22 mouse cellular contexts compared by ENCODE assay signal in the genomic region with DNA sequence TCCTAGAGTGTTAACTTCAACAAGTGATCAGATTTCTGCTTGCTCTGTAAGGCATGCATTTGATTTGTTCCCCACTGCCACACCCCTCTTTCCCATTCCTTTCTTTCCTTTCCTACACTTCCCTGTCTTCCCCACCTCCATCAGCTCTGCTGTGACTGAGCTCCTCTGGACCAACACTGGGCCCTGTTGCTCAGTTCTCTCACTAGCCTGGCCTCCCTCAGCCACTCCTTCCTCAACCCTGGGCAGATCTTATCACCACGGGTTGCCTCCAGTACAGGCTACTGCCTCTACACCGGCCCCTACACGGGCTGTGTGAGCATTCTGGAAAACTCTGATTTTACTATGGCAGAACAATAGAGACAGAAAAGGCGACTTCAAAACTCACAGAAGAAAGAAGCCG. TPM values are rescaled to one million over a fixed set of nuclear protein-coding genes. Genes with fewer than 3 reads are reported as not detected.
DNase-seq lines count a peak whose midpoint lies in the region; ATAC-seq and TF ChIP-seq lines count a peak whose summit lies in the region.
"Had no signal": no experiment of that assay in that cellular context is flagged by ENCODE, and none has a peak within 500 bp of the region (broad histone marks: within the 10 kb centered on the region; RNA-seq: fewer than 3 reads in every experiment).

No protein-coding gene starts in this region.

- DNase-seq in embryonic facial prominence, embryonic 10.5 days (ENCODE audit: low spot score): no peak
- DNase-seq in layer of hippocampus, adult 2 months (ENCODE audit: low spot score in 2 of 2): no peak
- DNase-seq in spleen, postnatal 14 days (ENCODE audit: low spot score in 2 of 2): no peak
- DNase-seq: adrenal gland, adult 2 months; adrenal gland, postnatal 25 days; cerebellum, adult 2 months; cerebellum, postnatal 10 days; embryo, embryonic 11 days; gastrocnemius, postnatal 36 days; heart, adult 18-20 months; heart, postnatal 36 days had no signal

- TF ChIP-seq CTCF in intestine, postnatal 0 days (IDR thresholded peaks at IDR 0.05; ENCODE audit: low read depth): no peak
- no peak for TF ChIP-seq CTCF in layer of hippocampus, adult 2 months (conservative IDR thresholded peaks at IDR 0.05)

- H3K4me3 ChIP-seq in kidney, embryonic 16.5 days (ENCODE audit: low read length): no peak overlapping the region
- H3K4me3 ChIP-seq in kidney, embryonic 14.5 days (ENCODE audit: low read length): no peak overlapping the region
- no peak overlapping the region for H3K4me3 ChIP-seq in embryonic facial prominence, embryonic 10.5 days
- no peak overlapping the region for H3K4me3 ChIP-seq in intestine, postnatal 0 days (ENCODE audit: low read depth, low read length)
- no peak overlapping the region for H3K4me3 ChIP-seq in stomach, embryonic 16.5 days (replicated peaks; ENCODE audit: low read length)
- no peak overlapping the region for H3K4me3 ChIP-seq in layer of hippocampus, adult 2 months
- H3K4me3 ChIP-seq in liver, embryonic 12.5 days: no peak overlapping the region
- H3K4me3 ChIP-seq: forebrain, embryonic 15.5 days; heart, embryonic 13.5 days; hindbrain, embryonic 12.5 days had no signal

- H3K4me1 ChIP-seq in kidney, embryonic 16.5 days (ENCODE audit: insufficient read depth, low read length): 0 out of 2 replicates have a peak, but pooled peaks cover 2% of the 10 kb centered on the region
- no peaks in the 10 kb centered on the region for H3K4me1 ChIP-seq in kidney, embryonic 14.5 days (ENCODE audit: control insufficient read depth, insufficient read depth, low read length)
- peaks cover 24% of the 10 kb centered on the region for H3K4me1 ChIP-seq in embryonic facial prominence, embryonic 10.5 days
- no peaks in the 10 kb centered on the region for H3K4me1 ChIP-seq in intestine, postnatal 0 days (replicated peaks; ENCODE audit: control insufficient read depth, insufficient read depth, low read length)
- peaks cover 4% of the 10 kb centered on the region; the same call in 1 of the 2 replicates for H3K4me1 ChIP-seq in stomach, embryonic 16.5 days (ENCODE audit: control insufficient read depth, insufficient read depth, low read length)
- H3K4me1 ChIP-seq in liver, embryonic 12.5 days: peaks cover 2% of the 10 kb centered on the region
- H3K4me1 ChIP-seq: forebrain, embryonic 15.5 days; heart, embryonic 13.5 days; hindbrain, embryonic 12.5 days had no signal

- no peak overlapping the region for H3K9ac ChIP-seq in kidney, embryonic 16.5 days (replicated peaks; ENCODE audit: low read length)
- H3K9ac ChIP-seq in kidney, embryonic 14.5 days (ENCODE audit: low read depth, low read length): no peak overlapping the region
- H3K9ac ChIP-seq in intestine, postnatal 0 days (ENCODE audit: low read depth, low read length): no peak overlapping the region
- no peak overlapping the region for H3K9ac ChIP-seq in stomach, embryonic 16.5 days (ENCODE audit: low read length)
- no peak overlapping the region for H3K9ac ChIP-seq in liver, embryonic 12.5 days
- H3K9ac ChIP-seq: forebrain, embryonic 15.5 days; heart, embryonic 13.5 days; hindbrain, embryonic 12.5 days had no signal

- H3K27ac ChIP-seq in kidney, embryonic 16.5 days (ENCODE audit: low read length): no peak overlapping the region
- H3K27ac ChIP-seq in kidney, embryonic 14.5 days (ENCODE audit: low read depth, low read length): no peak overlapping the region
- 0 out of 2 replicates have a peak overlapping the region, but pooled peaks have one; percentile 40 for H3K27ac ChIP-seq in embryonic facial prominence, embryonic 10.5 days (replicated peaks)
- H3K27ac ChIP-seq in intestine, postnatal 0 days (ENCODE audit: low read depth, low read length): peak overlapping the region; percentile 35; the same call in 1 of the 2 replicates
- no peak overlapping the region for H3K27ac ChIP-seq in stomach, embryonic 16.5 days (ENCODE audit: low read length)
- no peak overlapping the region for H3K27ac ChIP-seq in layer of hippocampus, adult 2 months
- H3K27ac ChIP-seq in liver, embryonic 12.5 days: no peak overlapping the region
- H3K27ac ChIP-seq: forebrain, embryonic 15.5 days; heart, embryonic 13.5 days; hindbrain, embryonic 12.5 days had no signal

- ATAC-seq in kidney, embryonic 16.5 days (ENCODE audit: low FRiP score, low TSS enrichment): peak; percentile 42; the same call in 1 of the 2 replicates
- no peak for ATAC-seq in kidney, embryonic 14.5 days (ENCODE audit: low FRiP score, low TSS enrichment)
- ATAC-seq in intestine, postnatal 0 days: no peak
- ATAC-seq in stomach, embryonic 16.5 days (ENCODE audit: insufficient read depth, low FRiP score): peak; percentile 72; the same call in 1 of the 2 replicates
- ATAC-seq in liver, embryonic 12.5 days: no peak
- ATAC-seq: forebrain, embryonic 15.5 days; hindbrain, embryonic 16.5 days; inflammation-experienced regulatory T-cells, adult 6 months had no signal

- no peaks in the 10 kb centered on the region for H3K27me3 ChIP-seq in kidney, embryonic 16.5 days (ENCODE audit: insufficient read depth, low read length)
- no peaks in the 10 kb centered on the region for H3K27me3 ChIP-seq in kidney, embryonic 14.5 days (ENCODE audit: control insufficient read depth, insufficient read depth, low read length)
- no peaks in the 10 kb centered on the region for H3K27me3 ChIP-seq in embryonic facial prominence, embryonic 10.5 days (replicated peaks; ENCODE audit: low read depth, poor library complexity, severe bottlenecking)
- H3K27me3 ChIP-seq in intestine, postnatal 0 days (replicated peaks; ENCODE audit: control insufficient read depth, insufficient read depth, low read length): no peaks in the 10 kb centered on the region
- H3K27me3 ChIP-seq in stomach, embryonic 16.5 days (ENCODE audit: control insufficient read depth, insufficient read depth, low read length): no peaks in the 10 kb centered on the region
- peaks cover 24% of the 10 kb centered on the region; the same call in 1 of the 2 replicates for H3K27me3 ChIP-seq in liver, embryonic 12.5 days (replicated peaks)
- H3K27me3 ChIP-seq: CH12.LX; forebrain, embryonic 15.5 days; heart, embryonic 13.5 days; hindbrain, embryonic 12.5 days had no signal

- no peaks in the 10 kb centered on the region for H3K9me3 ChIP-seq in kidney, embryonic 16.5 days (ENCODE audit: low read length)
- H3K9me3 ChIP-seq in kidney, embryonic 14.5 days (ENCODE audit: control insufficient read depth, low read length): no peaks in the 10 kb centered on the region
- no peaks in the 10 kb centered on the region for H3K9me3 ChIP-seq in embryonic facial prominence, embryonic 10.5 days
- H3K9me3 ChIP-seq in intestine, postnatal 0 days (ENCODE audit: control insufficient read depth): no peaks in the 10 kb centered on the region
- H3K9me3 ChIP-seq in stomach, embryonic 16.5 days (replicated peaks; ENCODE audit: control insufficient read depth, low read length): no peaks in the 10 kb centered on the region
- no peaks in the 10 kb centered on the region for H3K9me3 ChIP-seq in liver, embryonic 12.5 days (replicated peaks)
- H3K9me3 ChIP-seq: forebrain, embryonic 15.5 days; heart, embryonic 13.5 days; hindbrain, embryonic 12.5 days had no signal

- 0 out of 2 replicates have a peak, but pooled peaks cover 4% of the 10 kb centered on the region for H3K36me3 ChIP-seq in kidney, embryonic 16.5 days (ENCODE audit: insufficient read depth, low read length)
- H3K36me3 ChIP-seq in kidney, embryonic 14.5 days (ENCODE audit: control insufficient read depth, insufficient read depth, low read length): no peaks in the 10 kb centered on the region
- H3K36me3 ChIP-seq in embryonic facial prominence, embryonic 10.5 days (replicated peaks): 0 out of 2 replicates have a peak, but pooled peaks cover 3% of the 10 kb centered on the region
- H3K36me3 ChIP-seq in intestine, postnatal 0 days (ENCODE audit: control insufficient read depth, insufficient read depth): no peaks in the 10 kb centered on the region
- H3K36me3 ChIP-seq in stomach, embryonic 16.5 days (ENCODE audit: control insufficient read depth, insufficient read depth, low read length): no peaks in the 10 kb centered on the region
- no peaks in the 10 kb centered on the region for H3K36me3 ChIP-seq in liver, embryonic 12.5 days
- H3K36me3 ChIP-seq: forebrain, embryonic 15.5 days; heart, embryonic 13.5 days; hindbrain, embryonic 12.5 days had no signal

- WGBS in kidney, embryonic 16.5 days: 67% methylated on average over 5 of the region's 5 CpGs
- WGBS in kidney, embryonic 14.5 days: 65% methylated on average over 5 of the region's 5 CpGs
- WGBS in embryonic facial prominence, embryonic 10.5 days: 83% methylated on average over 5 of the region's 5 CpGs
- 55% methylated on average over 5 of the region's 5 CpGs for WGBS in intestine, postnatal 0 days
- 54% methylated on average over 5 of the region's 5 CpGs for WGBS in stomach, embryonic 16.5 days
- WGBS in liver, embryonic 12.5 days (ENCODE audit: insufficient replicate concordance): 39% methylated on average over 5 of the region's 5 CpGs

- no peak overlapping the region for H3K4me2 ChIP-seq in kidney, embryonic 16.5 days (replicated peaks; ENCODE audit: low read depth, low read length)
- H3K4me2 ChIP-seq in kidney, embryonic 14.5 days (replicated peaks; ENCODE audit: low read depth, low read length): no peak overlapping the region
- H3K4me2 ChIP-seq in intestine, postnatal 0 days (replicated peaks; ENCODE audit: low read depth): no peak overlapping the region
- H3K4me2 ChIP-seq in stomach, embryonic 16.5 days (ENCODE audit: low read depth, low read length): no peak overlapping the region
- no peak overlapping the region for H3K4me2 ChIP-seq in liver, embryonic 12.5 days
- H3K4me2 ChIP-seq: forebrain, embryonic 15.5 days; heart, embryonic 13.5 days; hindbrain, embryonic 12.5 days had no signal

RNA-seq across cellular contexts. Expression of gene Jun, which starts 18.4 kb away (rescaled TPM):
- polyA plus RNA-seq in kidney, embryonic 16.5 days (2015; fragmentation: Nextera tagmentation; extraction: Ambion mirVana): 71.9 and 73.0 TPM in 2 replicates
- polyA plus RNA-seq in kidney, embryonic 14.5 days (2014; fragmentation: Nextera tagmentation; extraction: Ambion mirVana): 24.0 and 30.2 TPM in 2 replicates
- 69.8 and 78.0 TPM in 2 replicates for polyA plus RNA-seq in embryonic facial prominence, embryonic 10.5 days (2016; fragmentation: Nextera tagmentation; extraction: Ambion mirVana)
- polyA plus RNA-seq in intestine, postnatal 0 days (2015; fragmentation: Nextera tagmentation; extraction: Ambion mirVana): 58.3 and 63.2 TPM in 2 replicates
- 90.7 and 107 TPM in 2 replicates for polyA plus RNA-seq in stomach, embryonic 16.5 days (2015; fragmentation: Nextera tagmentation; extraction: Ambion mirVana)
- total RNA-seq in layer of hippocampus, adult 2 months (2021): 100 to 1,000 TPM in 1 of 2 experiments, 10 to 100 TPM in 1; 98.7 to 101 TPM
- polyA plus RNA-seq in liver, embryonic 12.5 days (2016; fragmentation: Nextera tagmentation; extraction: Ambion mirVana): 12.0 and 12.2 TPM in 2 replicates

Comparison
In these comparisons a context has a peak if more than half of its experiments do, and no peak if none do; other contexts are left out.
1. ATAC-seq: peak in kidney, embryonic 16.5 days (single experiment) and stomach, embryonic 16.5 days (single experiment); none in kidney, embryonic 14.5 days (single experiment), intestine, postnatal 0 days (single experiment) and liver, embryonic 12.5 days (single experiment).
2. H3K27ac ChIP-seq: peak in embryonic facial prominence, embryonic 10.5 days (single experiment) and intestine, postnatal 0 days (single experiment); none in kidney, embryonic 16.5 days (single experiment), kidney, embryonic 14.5 days (single experiment), stomach, embryonic 16.5 days (single experiment), layer of hippocampus, adult 2 months (single experiment) and liver, embryonic 12.5 days (single experiment).